Mouse (Mus musculus): ENCODE measurements around the gene Ttyh1.

DNA sequence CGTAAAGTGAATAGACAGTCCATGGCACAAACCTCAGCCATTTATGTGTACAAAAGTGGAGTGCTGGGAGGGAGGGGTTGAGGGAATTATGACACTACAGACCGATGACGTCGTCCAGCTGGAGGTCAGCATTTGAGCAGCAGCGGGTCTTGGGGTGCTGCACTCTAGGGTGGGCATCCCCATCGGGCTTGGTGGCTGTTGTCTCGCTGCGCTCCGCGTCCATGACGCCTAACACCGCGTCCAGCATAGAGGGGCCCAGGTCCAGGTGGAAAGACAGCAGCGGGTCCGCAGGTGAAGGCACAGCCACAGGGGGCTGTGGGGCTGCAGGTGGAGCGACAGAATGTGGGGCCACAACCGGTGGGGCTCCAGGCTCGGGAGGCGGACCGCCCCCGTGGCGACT, 32.0 kb downstream of the Ttyh1 start:
- TF ChIP-seq MAX (IDR thresholded peaks at IDR 0.05; ENCODE audit: low read length) (no peak), POLR2A (IDR thresholded peaks at IDR 0.05; ENCODE audit: low read depth, low read length) (no peak), CTCF (conservative IDR thresholded peaks at IDR 0.05 in 1 of 2, IDR thresholded peaks at IDR 0.05 in 1 of 2; ENCODE audit: low read depth in 2 of 2, low read length in 2 of 2) (no peak), KAT2A (IDR thresholded peaks at IDR 0.05; ENCODE audit: insufficient replicate concordance, low read length) (no peak), HCFC1 (IDR thresholded peaks at IDR 0.05; ENCODE audit: low read depth, low read length) (no peak), EP300 (IDR thresholded peaks at IDR 0.05; ENCODE audit: low read length) (no peak), ZKSCAN1 (IDR thresholded peaks at IDR 0.05; ENCODE audit: borderline replicate concordance, low read depth, low read length) (no peak), CHD2 (IDR thresholded peaks at IDR 0.05; ENCODE audit: low read length) (no peak), CHD1 (IDR thresholded peaks at IDR 0.05; ENCODE audit: low read depth, low read length) (no peak)
